Mouse (Mus musculus): ENCODE results near the gene Exoc2.

Gene Exoc2

DNA sequence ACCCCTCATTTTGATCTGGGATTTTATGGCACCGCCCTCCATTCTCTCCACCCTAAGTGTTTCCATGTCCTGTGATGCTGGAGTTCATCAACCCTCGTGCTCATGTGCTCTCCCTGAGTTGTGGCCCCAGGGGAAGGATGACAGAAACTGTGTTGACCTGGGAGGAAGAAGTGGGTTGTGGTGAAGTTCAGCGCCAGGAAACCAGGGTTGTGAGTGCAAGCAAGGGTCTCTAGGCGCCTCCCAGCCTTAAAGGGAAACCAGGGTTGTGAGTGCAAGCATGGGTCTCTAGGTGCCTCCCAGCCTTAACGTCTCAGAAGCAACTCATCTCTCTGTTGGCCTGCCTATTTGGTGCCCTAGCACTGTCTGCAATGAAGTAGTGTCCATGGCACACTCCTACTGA lies 160.4 kb downstream of the Exoc2 start:
- DNase-seq, result no peak

DNA sequence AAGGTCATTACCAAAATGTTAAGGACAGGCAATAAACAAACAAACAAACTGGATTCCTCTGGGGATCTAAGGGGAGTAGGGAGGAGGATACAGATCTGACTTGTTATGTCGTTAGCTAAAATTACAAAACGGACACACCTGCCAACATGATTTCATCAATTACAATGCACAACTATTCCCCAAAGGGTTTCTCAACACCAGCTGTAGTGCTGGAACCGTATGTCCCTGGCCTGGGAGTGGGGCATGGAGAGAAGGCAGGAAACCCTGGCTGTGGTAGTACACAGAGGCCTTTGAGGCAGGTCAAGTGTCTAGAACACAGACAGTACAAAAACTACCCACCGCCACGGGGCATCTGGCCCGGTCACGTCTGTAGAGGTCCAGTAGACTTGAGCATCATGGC lies 164.7 kb downstream of the Exoc2 start:
- no peak for DNase-seq

- no peak for DNase-seq
Measured at GRCm38 (mm10) chr13:30802336-30802955, 171.4 kb downstream of the Exoc2 start.

DNA sequence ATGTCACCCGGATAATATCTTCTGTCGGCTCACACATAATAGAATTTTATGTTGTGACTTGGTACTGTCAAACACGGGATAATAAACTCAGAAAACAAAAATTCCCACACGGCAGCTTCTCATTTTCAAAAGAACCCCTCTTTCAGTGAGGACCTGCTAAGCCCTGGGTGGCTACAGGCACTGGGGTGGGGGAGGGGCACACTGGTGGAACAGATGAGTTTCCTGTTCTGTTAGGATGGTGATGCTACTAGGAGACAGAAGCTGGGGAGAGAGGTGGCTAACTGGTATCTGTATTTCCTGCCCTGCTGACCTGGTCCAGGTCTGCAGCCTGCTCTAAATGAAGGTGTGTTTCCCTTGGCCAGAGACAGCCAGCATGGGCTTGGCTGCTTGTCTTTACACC lies 172.0 kb downstream of the Exoc2 start:
- no peak for DNase-seq

DNA sequence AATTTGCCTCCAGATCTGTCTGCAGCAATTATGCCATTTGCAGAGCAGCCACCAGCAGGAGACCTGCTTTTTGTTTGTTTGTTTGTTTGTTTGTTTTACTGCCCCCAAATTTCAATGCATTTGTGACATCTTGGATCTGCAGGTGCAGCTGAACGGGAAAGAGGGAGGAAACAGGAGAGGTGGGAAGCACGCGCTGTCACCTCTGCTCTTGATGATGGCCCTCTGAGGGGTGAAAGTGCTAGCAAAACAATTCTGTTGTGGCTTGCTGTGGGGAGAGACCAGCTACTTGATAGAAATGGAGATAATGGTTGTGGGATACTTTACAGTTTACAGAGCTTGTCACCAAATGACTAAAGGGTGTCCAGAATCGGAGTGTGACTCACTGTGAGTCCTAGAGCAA lies 177.9 kb downstream of the Exoc2 start:
- DNase-seq, result no peak

- no peak for DNase-seq
Measured at GRCm38 (mm10) chr13:30793616-30794015, 180.3 kb downstream of the Exoc2 start.

- no peak for DNase-seq
Measured at GRCm38 (mm10) chr13:30793196-30793595, 180.7 kb downstream of the Exoc2 start.

- no peak for DNase-seq
Measured at GRCm38 (mm10) chr13:30792741-30793140, 181.2 kb downstream of the Exoc2 start.

DNA sequence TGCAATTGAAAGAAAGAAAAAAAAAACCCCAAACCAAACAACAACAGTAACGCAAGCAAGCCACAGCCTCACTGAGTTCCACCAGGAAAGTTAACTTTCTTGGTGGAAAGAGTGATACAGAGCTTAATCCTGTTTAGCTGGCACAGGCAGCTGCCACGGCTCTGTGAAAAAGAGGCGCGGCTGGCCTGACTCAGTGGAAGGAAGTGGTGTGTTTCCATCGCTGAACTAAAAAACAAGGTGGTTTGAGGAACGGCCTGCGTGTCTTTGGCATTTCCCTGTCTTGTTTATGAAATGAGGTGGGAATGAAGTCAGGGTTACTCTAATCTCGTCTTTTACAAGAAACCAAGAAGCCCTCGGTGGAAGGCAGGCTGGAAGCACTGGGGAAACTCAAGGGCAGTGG lies 181.6 kb downstream of the Exoc2 start:
- no peak for DNase-seq

- no peak for DNase-seq
Measured at GRCm38 (mm10) chr13:30790016-30790415, 183.9 kb downstream of the Exoc2 start.

DNA sequence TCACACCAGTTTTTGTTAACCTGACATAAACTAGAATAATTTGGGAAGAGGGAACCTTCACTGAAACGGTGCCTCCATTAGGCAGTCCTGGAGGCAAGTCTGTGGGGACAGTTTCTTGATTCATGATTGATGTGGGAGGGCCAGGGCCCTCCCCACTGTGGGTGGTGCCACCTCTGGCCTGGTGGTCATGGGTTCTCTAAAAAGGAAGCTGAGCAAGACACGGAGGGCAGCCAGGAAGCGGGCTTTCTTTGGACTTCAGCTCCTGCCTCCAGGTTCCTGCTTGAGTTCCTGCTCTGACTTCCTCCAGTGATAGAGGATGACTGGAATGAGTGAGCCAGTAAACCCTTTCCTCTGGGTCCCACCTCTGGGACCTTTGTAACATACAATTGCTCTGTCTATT lies 185.5 kb downstream of the Exoc2 start:
- DNase-seq, result no peak

DNA sequence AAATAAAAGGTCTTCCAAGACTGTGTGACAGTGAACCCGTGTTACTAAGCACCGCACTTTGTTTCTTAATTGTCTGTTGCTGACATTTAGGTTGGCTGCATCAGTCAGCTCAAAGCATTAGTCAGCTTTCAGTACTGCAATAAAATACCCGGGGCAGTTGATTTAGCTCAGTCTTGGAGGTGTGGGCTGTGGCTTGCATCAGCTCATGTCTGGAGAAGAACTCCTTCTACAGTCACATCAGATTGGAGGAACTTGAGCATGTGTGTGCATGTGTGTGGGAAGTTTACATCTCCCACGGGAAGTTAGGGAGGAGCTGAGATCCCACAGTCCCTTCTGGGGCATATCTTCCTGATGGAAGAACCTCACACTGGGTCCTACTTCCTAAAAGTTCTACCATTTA lies 185.9 kb downstream of the Exoc2 start:
- DNase-seq, result no peak

GRCm38 (mm10) chr13:30787556-30787955 lies 186.3 kb downstream of the Exoc2 start:
- no peak for DNase-seq

DNA sequence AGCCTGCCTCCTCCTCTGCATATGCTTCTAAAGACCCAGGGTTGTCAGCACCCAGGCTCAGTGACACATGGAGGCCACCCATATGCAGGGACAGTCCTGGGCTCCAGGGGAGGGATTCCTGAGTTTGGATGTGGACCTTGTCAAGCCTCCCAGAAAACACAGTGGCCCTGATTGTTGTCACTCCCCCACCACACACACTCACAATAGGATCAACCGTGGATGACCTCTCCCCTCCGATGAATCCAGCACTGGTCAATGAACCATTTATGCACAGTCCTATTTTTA lies 186.9 kb downstream of the Exoc2 start:
- DNase-seq, result no peak

DNA sequence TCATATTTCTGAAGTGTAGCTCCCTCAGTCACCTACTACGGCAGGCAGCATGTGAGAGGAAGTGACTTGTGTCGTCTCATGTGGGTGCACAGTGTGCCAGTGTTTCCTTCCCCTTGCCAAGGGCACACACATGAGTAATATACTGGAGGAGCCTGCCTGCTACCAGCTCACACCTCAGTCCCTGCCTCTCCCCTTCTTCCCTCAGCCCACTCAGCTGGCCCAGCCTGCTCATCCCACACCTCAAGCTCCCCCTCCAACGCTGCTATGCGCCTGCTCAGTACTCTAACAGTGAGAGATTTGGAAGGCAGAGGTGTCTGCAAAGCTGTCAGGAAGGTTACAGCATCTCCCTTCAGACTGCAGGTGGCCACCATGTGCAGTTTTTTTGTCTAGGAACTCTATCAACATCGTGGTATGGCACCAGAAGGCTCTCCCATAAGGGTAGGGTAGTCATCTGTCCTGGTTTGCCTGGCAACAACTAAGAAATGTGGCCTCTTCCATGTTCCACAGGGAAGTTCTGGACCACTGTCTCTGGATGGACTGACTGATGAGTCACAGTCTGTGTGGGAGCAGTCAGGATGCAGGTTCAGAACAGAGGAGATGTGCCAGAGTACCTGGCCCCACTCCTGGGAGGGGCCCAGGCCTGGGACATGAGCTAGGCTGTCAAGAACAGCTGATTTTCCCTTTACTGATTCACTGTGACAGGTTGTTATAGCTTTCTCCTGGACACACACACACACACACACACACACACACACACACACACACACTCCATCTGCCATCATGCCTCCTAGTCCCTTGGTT lies 187.5 kb downstream of the Exoc2 start:
- DNase-seq, result no peak

DNA sequence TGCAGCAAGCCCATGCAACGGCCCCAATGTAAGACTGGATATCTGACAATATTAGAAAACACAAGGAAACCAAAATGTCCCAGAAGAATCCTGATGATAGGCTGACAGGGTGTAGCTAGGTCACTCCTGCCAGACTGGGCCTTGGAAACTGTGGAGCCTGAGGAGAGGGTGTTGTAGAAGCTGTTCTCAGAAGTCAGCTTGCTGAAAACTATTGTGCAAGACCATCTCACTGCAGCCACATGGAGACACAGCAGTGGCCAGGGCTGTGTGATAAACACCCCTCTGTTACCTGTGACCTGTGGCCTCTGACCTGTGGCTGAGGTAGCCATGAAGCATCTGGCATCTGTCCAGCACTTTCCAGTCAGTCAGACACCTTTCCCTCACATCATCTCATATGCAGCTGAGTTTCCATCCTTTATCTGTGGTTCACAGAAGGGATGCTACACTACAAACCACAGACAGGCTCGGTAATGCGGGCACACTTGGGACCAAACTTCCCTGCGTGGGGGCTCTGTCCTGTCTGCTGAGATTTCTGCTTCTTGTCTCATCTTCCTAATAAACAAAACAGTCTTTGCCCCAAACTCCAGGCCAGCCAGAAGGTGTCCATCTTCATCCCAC lies 188.4 kb downstream of the Exoc2 start:
- DNase-seq, result no peak

- no peak for DNase-seq
Measured at GRCm38 (mm10) chr13:30782419-30782818, 191.5 kb downstream of the Exoc2 start.

- no peak for DNase-seq
Measured at GRCm38 (mm10) chr13:30781905-30782304, 192.0 kb downstream of the Exoc2 start.

- DNase-seq, result no peak
Measured at GRCm38 (mm10) chr13:30777678-30778179, 196.2 kb downstream of the Exoc2 start.

GRCm38 (mm10) chr13:30776021-30776420 lies 197.9 kb downstream of the Exoc2 start:
- no peak for DNase-seq

DNA sequence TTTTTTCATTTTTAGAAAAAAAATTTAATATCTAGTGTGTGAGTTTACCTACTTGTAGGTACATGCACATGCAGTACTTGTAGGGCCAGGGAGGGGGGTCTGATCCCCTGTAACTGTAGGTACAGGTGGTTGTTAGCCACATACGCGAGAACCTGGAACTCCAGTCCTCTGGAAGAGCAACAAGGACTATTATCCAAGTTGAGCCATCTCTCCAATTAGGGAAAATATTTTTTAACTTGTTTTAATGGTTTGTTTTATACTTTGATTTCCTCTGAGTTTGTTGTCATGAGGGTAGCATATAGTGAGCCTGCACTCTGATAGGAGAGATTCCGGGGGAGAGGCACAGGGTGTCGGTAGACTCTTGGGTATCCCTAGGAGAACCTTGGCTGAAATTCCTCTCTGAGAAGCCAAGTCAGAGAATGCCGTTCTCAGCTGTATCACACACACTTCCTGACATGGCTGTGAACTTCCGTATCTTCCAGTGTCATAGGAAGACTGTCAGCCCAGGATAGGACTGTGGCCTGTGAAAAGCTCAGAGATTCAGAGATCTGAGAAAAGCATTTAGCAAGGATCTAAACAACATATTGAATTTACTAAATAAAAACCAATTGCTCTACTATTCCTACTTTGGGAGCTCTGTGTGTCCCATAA lies 206.3 kb downstream of the Exoc2 start:
- DNase-seq, result no peak

- DNase-seq, result no peak
Measured at GRCm38 (mm10) chr13:30766636-30767476, 207.0 kb downstream of the Exoc2 start.

- DNase-seq, result no peak
Measured at GRCm38 (mm10) chr13:30765906-30766305, 208.0 kb downstream of the Exoc2 start.
